Mouse (Mus musculus): Measurements from ENCODE around the gene Vwf. TPM values are rescaled to one million over a fixed set of nuclear protein-coding genes. Genes with fewer than 3 reads are reported as not detected.

Gene Vwf
- total and polyA plus RNA-seq, 2 experiments from 2014 or later, result 17.2 to 29.5 TPM

- TF ChIP-seq CTCF (IDR thresholded peaks at IDR 0.05; ENCODE audit: low read depth), result no peak
- Histone ChIP-seq H3K36me3 (ENCODE audit: insufficient read depth, low read length) (no peaks in the 10 kb centered on the region), H3K4me1 (ENCODE audit: insufficient read depth, low read length) (peaks cover 9% of the 10 kb centered on the region; the same call in 1 of the 2 replicates), H3K9me3 (ENCODE audit: low read length) (no peaks in the 10 kb centered on the region), H3K4me3 (ENCODE audit: low read length) (no peak overlapping the region), H3K27ac (no peak overlapping the region), H3K4me2 (ENCODE audit: low read depth, low read length) (no peak overlapping the region), H3K27me3 (ENCODE audit: insufficient read depth, low read length) (no peaks in the 10 kb centered on the region), H3K9ac (replicated peaks; ENCODE audit: low read length) (no peak overlapping the region)
- DNase-seq (ENCODE audit: low spot score), result no peak
- no peak; the same call in 1 of the 2 replicates for ATAC-seq
- 57% methylated on average over 8 of the region's 8 CpGs for WGBS
Measured at GRCm38 (mm10) chr6:125590471-125590870, 43.9 kb downstream of the Vwf start.

GRCm38 (mm10) chr6:125591652-125592385, 45.2 kb downstream of the Vwf start:
- Histone ChIP-seq H3K9me3 (ENCODE audit: low read length) (no peaks in the 10 kb centered on the region), H3K4me3 (ENCODE audit: low read length) (no peak overlapping the region), H3K27me3 (ENCODE audit: insufficient read depth, low read length) (no peaks in the 10 kb centered on the region), H3K9ac (replicated peaks; ENCODE audit: low read length) (no peak overlapping the region), H3K4me1 (ENCODE audit: insufficient read depth, low read length) (no peaks in the 10 kb centered on the region), H3K4me2 (ENCODE audit: low read depth, low read length) (no peak overlapping the region), H3K27ac (no peak overlapping the region), H3K36me3 (ENCODE audit: insufficient read depth, low read length) (no peaks in the 10 kb centered on the region)
- TF ChIP-seq CTCF (IDR thresholded peaks at IDR 0.05; ENCODE audit: low read depth), result no peak
- DNase-seq (ENCODE audit: low spot score), result no peak
- WGBS, result 70% methylated on average over 8 of the region's 8 CpGs
- no peak for ATAC-seq

GRCm38 (mm10) chr6:125592536-125592935, 46.0 kb downstream of the Vwf start:
- no peaks in the 10 kb centered on the region for H3K4me1 ChIP-seq (ENCODE audit: insufficient read depth, low read length)
- no peaks in the 10 kb centered on the region for H3K27me3 ChIP-seq (ENCODE audit: insufficient read depth, low read length)
- H3K9me3 ChIP-seq (ENCODE audit: low read length), result no peaks in the 10 kb centered on the region
- H3K9ac ChIP-seq (replicated peaks; ENCODE audit: low read length), result no peak overlapping the region
- no peak for DNase-seq (ENCODE audit: low spot score)
- no peak overlapping the region for H3K4me3 ChIP-seq (ENCODE audit: low read length)
- ATAC-seq, result no peak
- no peak overlapping the region for H3K27ac ChIP-seq
- 92% methylated on average over 6 of the region's 6 CpGs for WGBS
- no peak overlapping the region for H3K4me2 ChIP-seq (ENCODE audit: low read depth, low read length)
- no peak for TF ChIP-seq CTCF (IDR thresholded peaks at IDR 0.05; ENCODE audit: low read depth)
- no peaks in the 10 kb centered on the region for H3K36me3 ChIP-seq (ENCODE audit: insufficient read depth, low read length)

GRCm38 (mm10) chr6:125594311-125594710, 47.7 kb downstream of the Vwf start:
- Histone ChIP-seq H3K4me2 (ENCODE audit: low read depth, low read length) (no peak overlapping the region), H3K9me3 (ENCODE audit: low read length) (no peaks in the 10 kb centered on the region), H3K4me1 (ENCODE audit: insufficient read depth, low read length) (no peaks in the 10 kb centered on the region), H3K4me3 (ENCODE audit: low read length) (no peak overlapping the region), H3K27ac (no peak overlapping the region), H3K36me3 (ENCODE audit: insufficient read depth, low read length) (no peaks in the 10 kb centered on the region), H3K27me3 (ENCODE audit: insufficient read depth, low read length) (no peaks in the 10 kb centered on the region), H3K9ac (replicated peaks; ENCODE audit: low read length) (no peak overlapping the region)
- ATAC-seq (no peak), DNase-seq (ENCODE audit: low spot score) (no peak)
- 91% methylated on average over 4 of the region's 4 CpGs for WGBS
- no peak for TF ChIP-seq CTCF (IDR thresholded peaks at IDR 0.05; ENCODE audit: low read depth)

- no peak for DNase-seq (ENCODE audit: low spot score)
- no peak for ATAC-seq
- no peak for TF ChIP-seq CTCF (IDR thresholded peaks at IDR 0.05; ENCODE audit: low read depth)
- Histone ChIP-seq H3K36me3 (ENCODE audit: insufficient read depth, low read length) (no peaks in the 10 kb centered on the region), H3K4me3 (ENCODE audit: low read length) (no peak overlapping the region), H3K4me1 (ENCODE audit: insufficient read depth, low read length) (no peaks in the 10 kb centered on the region), H3K9ac (replicated peaks; ENCODE audit: low read length) (no peak overlapping the region), H3K4me2 (ENCODE audit: low read depth, low read length) (no peak overlapping the region), H3K9me3 (ENCODE audit: low read length) (no peaks in the 10 kb centered on the region), H3K27ac (no peak overlapping the region), H3K27me3 (ENCODE audit: insufficient read depth, low read length) (no peaks in the 10 kb centered on the region)
- 63% methylated on average over 4 of the region's 4 CpGs for WGBS
Measured at GRCm38 (mm10) chr6:125594825-125595224, 48.3 kb downstream of the Vwf start.

GRCm38 (mm10) chr6:125596701-125597318, 50.2 kb downstream of the Vwf start:
- no peak for TF ChIP-seq CTCF (IDR thresholded peaks at IDR 0.05; ENCODE audit: low read depth)
- Histone ChIP-seq H3K9ac (replicated peaks; ENCODE audit: low read length) (no peak overlapping the region), H3K27ac (no peak overlapping the region), H3K4me2 (ENCODE audit: low read depth, low read length) (no peak overlapping the region), H3K4me3 (ENCODE audit: low read length) (no peak overlapping the region), H3K9me3 (ENCODE audit: low read length) (no peaks in the 10 kb centered on the region), H3K4me1 (ENCODE audit: insufficient read depth, low read length) (no peaks in the 10 kb centered on the region), H3K36me3 (ENCODE audit: insufficient read depth, low read length) (no peaks in the 10 kb centered on the region), H3K27me3 (ENCODE audit: insufficient read depth, low read length) (no peaks in the 10 kb centered on the region)
- ATAC-seq, result no peak
- DNase-seq (ENCODE audit: low spot score), result no peak
- WGBS, result 32% methylated on average over 16 of the region's 16 CpGs

- H3K4me2 ChIP-seq (ENCODE audit: low read depth, low read length), result no peak overlapping the region
- H3K27ac ChIP-seq, result no peak overlapping the region
- H3K9me3 ChIP-seq (ENCODE audit: low read length), result no peaks in the 10 kb centered on the region
- H3K36me3 ChIP-seq (ENCODE audit: insufficient read depth, low read length), result no peaks in the 10 kb centered on the region
- ATAC-seq (no peak), DNase-seq (ENCODE audit: low spot score) (no peak)
- no peaks in the 10 kb centered on the region for H3K27me3 ChIP-seq (ENCODE audit: insufficient read depth, low read length)
- no peak overlapping the region for H3K9ac ChIP-seq (replicated peaks; ENCODE audit: low read length)
- H3K4me3 ChIP-seq (ENCODE audit: low read length), result no peak overlapping the region
- TF ChIP-seq CTCF (IDR thresholded peaks at IDR 0.05; ENCODE audit: low read depth), result no peak
- 69% methylated on average over 4 of the region's 4 CpGs for WGBS
- H3K4me1 ChIP-seq (ENCODE audit: insufficient read depth, low read length), result no peaks in the 10 kb centered on the region
Measured at GRCm38 (mm10) chr6:125597716-125598115, 51.1 kb downstream of the Vwf start.

All from hindbrain, postnatal 0 days (tissue).